Mouse (Mus musculus) neural tube, embryonic 14.5 days (tissue): ENCODE measurements around the gene Clip4. TPM values are rescaled to one million over a fixed set of nuclear protein-coding genes. Genes with fewer than 3 reads are reported as not detected.
A peak's percentile ranks its signal among the peaks of the same experiment; 100 is the strongest.

Experiments
- ATAC-seq: fragments of 200-750 bp; cut with Nextera tagmentation; 2 replicates; pipeline ENCODE4 v1.8.0; 2017; ENCODE audit warnings: low read depth, mild to moderate bottlenecking, moderate TSS enrichment, moderate library complexity
- H3K27ac ChIP-seq: fragments of 300-500 bp; sonication (generic); 2 replicates; pipeline ENCODE4 v1.5.1; 2014; ENCODE audit warnings: low read depth, mild to moderate bottlenecking, control low read depth, low read length, moderate library complexity, mixed read lengths
- H3K27me3 ChIP-seq: fragments of 300-500 bp; sonication (generic); 2 replicates; pipeline ENCODE4 v1.6.1; 2014; ENCODE audit warnings: low read length; ENCODE audit not compliant: control insufficient read depth, insufficient read depth
- H3K36me3 ChIP-seq: fragments of 300-500 bp; sonication (generic); 2 replicates; pipeline ENCODE4 v1.6.1; 2014; ENCODE audit warnings: low read length, mixed read lengths; ENCODE audit not compliant: control insufficient read depth, insufficient read depth
- H3K4me1 ChIP-seq: fragments of 300-500 bp; sonication (generic); 2 replicates; pipeline ENCODE4 v1.6.1; 2014; ENCODE audit warnings: low read length; ENCODE audit not compliant: control insufficient read depth, insufficient read depth
- H3K4me2 ChIP-seq: fragments of 300-500 bp; sonication (generic); 2 replicates; pipeline ENCODE4 v1.6.1; 2014; ENCODE audit warnings: mild to moderate bottlenecking, low read depth, low read length, control low read depth
- H3K4me3 ChIP-seq: fragments of 300-500 bp; sonication (generic); 2 replicates; pipeline ENCODE4 v1.5.1; 2014; ENCODE audit warnings: low read depth, low read length, control low read depth, mixed read lengths
- H3K9ac ChIP-seq: fragments of 300-500 bp; sonication (generic); replicated peaks from 2 replicates; pipeline ENCODE4 v1.6.1; 2014; ENCODE audit warnings: low read depth, mild to moderate bottlenecking, control low read depth, low read length, mixed read lengths
- H3K9me3 ChIP-seq: fragments of 300-500 bp; sonication (generic); 2 replicates; pipeline ENCODE4 v1.6.1; 2016; ENCODE audit warnings: low read length; ENCODE audit not compliant: control insufficient read depth
- WGBS: fragments of 180-500 bp; shearing (Covaris S2); extraction: QIAGEN DNeasy Blood & Tissue Kit; methylation state at CpG from one replicate; pipeline ENCODE4 v1.1.7; 2014; 5-methylcytosine and 5-hydroxymethylcytosine counted together
- polyA plus RNA-seq: library from polyadenylated mRNA; unstranded; fragments of >200 nt; fragmentation: Nextera tagmentation; extraction: Ambion mirVana; gene quantifications from 2 replicates; pipeline ENCODE4 v1.2.1, GENCODE M21; 2014

Gene Clip4
- polyA plus RNA-seq, 1 experiment from 2014 or later, result 22.5 TPM

GRCm38 (mm10) chr17:71862184-71862583 is 93.9 kb downstream of the Clip4 start:
- H3K27ac ChIP-seq, result no peak overlapping the region
- no peak overlapping the region for H3K4me2 ChIP-seq
- no peak overlapping the region for H3K9ac ChIP-seq
- H3K4me3 ChIP-seq, result no peak overlapping the region
- H3K36me3 ChIP-seq, result no peaks in the 10 kb centered on the region
- no peak for ATAC-seq
- H3K4me1 ChIP-seq, result no peaks in the 10 kb centered on the region
- H3K9me3 ChIP-seq, result no peaks in the 10 kb centered on the region
- WGBS, result 88% methylated on average over 3 of the region's 3 CpGs
- no peaks in the 10 kb centered on the region for H3K27me3 ChIP-seq

DNA sequence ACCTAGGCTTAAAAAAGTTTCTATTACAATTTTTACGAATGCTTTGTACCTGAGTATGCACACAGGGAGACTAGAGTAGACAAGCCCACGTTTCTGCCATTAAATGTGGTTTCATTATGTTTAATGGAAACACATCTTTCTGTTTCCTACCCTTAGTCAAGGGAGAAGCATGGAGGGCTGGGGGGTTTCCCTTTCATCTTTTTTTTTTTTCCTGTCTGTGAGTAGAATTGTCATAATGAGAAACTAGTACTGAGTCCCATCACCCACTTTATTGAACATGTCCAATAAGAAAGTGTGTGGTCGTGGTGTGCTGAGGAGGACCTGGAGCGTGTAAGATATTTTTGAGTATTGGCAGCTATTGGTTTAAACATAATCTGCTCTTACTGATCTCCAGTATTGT is 94.6 kb downstream of the Clip4 start:
- no peak overlapping the region for H3K27ac ChIP-seq
- H3K9ac ChIP-seq, result no peak overlapping the region
- H3K4me1 ChIP-seq, result no peaks in the 10 kb centered on the region
- H3K9me3 ChIP-seq, result no peaks in the 10 kb centered on the region
- 89% methylated on average over 4 of the region's 4 CpGs for WGBS
- no peak overlapping the region for H3K4me3 ChIP-seq
- ATAC-seq, result no peak
- no peaks in the 10 kb centered on the region for H3K27me3 ChIP-seq
- H3K4me2 ChIP-seq, result no peak overlapping the region
- no peaks in the 10 kb centered on the region for H3K36me3 ChIP-seq

DNA sequence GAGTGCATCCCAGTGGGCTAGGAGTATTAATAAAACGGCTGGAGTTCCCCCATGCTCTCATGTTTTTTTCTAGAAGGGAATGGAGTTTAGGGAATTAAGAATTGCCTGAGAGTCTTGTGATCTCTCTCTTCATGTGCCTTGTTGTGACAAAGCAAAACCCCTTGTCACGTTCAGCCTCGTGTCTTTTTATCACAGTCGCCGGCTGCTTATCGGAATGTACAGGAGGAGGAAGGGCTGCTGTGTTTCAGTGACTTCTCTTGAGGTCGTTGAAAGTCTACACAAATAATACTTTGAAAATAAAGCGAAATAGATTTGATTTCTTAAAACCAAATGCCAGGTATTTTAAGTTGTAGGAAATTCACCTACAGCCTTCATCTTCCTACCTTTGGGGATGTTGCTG is 95.8 kb downstream of the Clip4 start:
- Histone ChIP-seq H3K9me3 (no peaks in the 10 kb centered on the region), H3K4me1 (no peaks in the 10 kb centered on the region), H3K27me3 (no peaks in the 10 kb centered on the region), H3K4me2 (no peak overlapping the region), H3K4me3 (no peak overlapping the region), H3K36me3 (no peaks in the 10 kb centered on the region), H3K9ac (no peak overlapping the region), H3K27ac (no peak overlapping the region)
- WGBS, result 87% methylated on average over 8 of the region's 8 CpGs
- ATAC-seq, result no peak

DNA sequence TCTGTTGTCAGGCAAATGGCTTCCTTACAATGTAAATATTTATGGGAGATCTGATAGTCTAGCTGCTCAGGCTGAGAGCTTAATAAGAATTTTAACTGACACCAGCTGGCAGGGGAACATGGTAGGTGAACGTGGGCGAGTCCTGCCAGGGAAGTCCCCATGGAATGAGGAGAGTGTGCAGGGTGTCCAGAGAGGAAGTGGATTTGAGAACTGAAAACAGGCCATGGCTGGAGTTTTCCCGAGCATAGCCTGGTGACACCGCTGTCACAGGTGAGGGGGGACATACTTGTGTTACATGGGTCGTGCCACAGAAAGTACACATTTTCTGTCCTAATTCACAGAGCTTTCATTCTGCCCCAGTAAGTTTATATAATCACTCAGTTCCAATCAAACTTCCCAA is 97.2 kb downstream of the Clip4 start:
- Histone ChIP-seq H3K27ac (no peak overlapping the region), H3K9me3 (no peaks in the 10 kb centered on the region), H3K27me3 (no peaks in the 10 kb centered on the region), H3K4me1 (peaks cover 7% of the 10 kb centered on the region; the same call in 1 of the 2 replicates), H3K9ac (no peak overlapping the region), H3K4me2 (no peak overlapping the region), H3K36me3 (no peaks in the 10 kb centered on the region), H3K4me3 (no peak overlapping the region)
- WGBS, result 89% methylated on average over 5 of the region's 5 CpGs
- ATAC-seq, result no peak

- Histone ChIP-seq H3K36me3 (no peaks in the 10 kb centered on the region), H3K4me3 (no peak overlapping the region), H3K9ac (no peak overlapping the region), H3K4me1 (peaks cover 7% of the 10 kb centered on the region; the same call in 1 of the 2 replicates), H3K27me3 (no peaks in the 10 kb centered on the region), H3K27ac (no peak overlapping the region), H3K9me3 (no peaks in the 10 kb centered on the region), H3K4me2 (no peak overlapping the region)
- no peak for ATAC-seq
- 89% methylated on average over 2 of the region's 2 CpGs for WGBS
These were observed 99.6 kb downstream of the Clip4 start for GRCm38 (mm10) chr17:71867892-71868291.

GRCm38 (mm10) chr17:71868828-71869227 is 100.6 kb downstream of the Clip4 start:
- Histone ChIP-seq H3K4me1 (peaks cover 7% of the 10 kb centered on the region; the same call in 1 of the 2 replicates), H3K9ac (no peak overlapping the region), H3K9me3 (no peaks in the 10 kb centered on the region), H3K27me3 (no peaks in the 10 kb centered on the region), H3K27ac (no peak overlapping the region), H3K36me3 (no peaks in the 10 kb centered on the region), H3K4me3 (peak overlapping the region; percentile 43; the same call in 1 of the 2 replicates), H3K4me2 (peak overlapping the region; percentile 87; the same call in 1 of the 2 replicates)
- ATAC-seq, result no peak
- WGBS, result 68% methylated on average over 12 of the region's 12 CpGs

- no peaks in the 10 kb centered on the region for H3K36me3 ChIP-seq
- peak overlapping the region; percentile 87 for H3K4me2 ChIP-seq
- no peaks in the 10 kb centered on the region for H3K9me3 ChIP-seq
- no peak overlapping the region for H3K27ac ChIP-seq
- peak overlapping the region; percentile 43 for H3K4me3 ChIP-seq
- peak overlapping the region; percentile 76 for H3K9ac ChIP-seq
- ATAC-seq, result peak; percentile 80
- H3K4me1 ChIP-seq, result peaks cover 7% of the 10 kb centered on the region; the same call in 1 of the 2 replicates
- WGBS, result 5% methylated on average over 60 of the region's 60 CpGs
- H3K27me3 ChIP-seq, result no peaks in the 10 kb centered on the region
These were observed 101.3 kb downstream of the Clip4 start for GRCm38 (mm10) chr17:71869372-71870231.

GRCm38 (mm10) chr17:71870232-71870621 is 102.0 kb downstream of the Clip4 start:
- H3K27ac ChIP-seq, result no peak overlapping the region
- 91% methylated on average over 8 of the region's 8 CpGs for WGBS
- H3K4me3 ChIP-seq, result no peak overlapping the region
- peaks cover 7% of the 10 kb centered on the region; the same call in 1 of the 2 replicates for H3K4me1 ChIP-seq
- no peak overlapping the region for H3K4me2 ChIP-seq
- ATAC-seq, result no peak
- no peaks in the 10 kb centered on the region for H3K27me3 ChIP-seq
- H3K9me3 ChIP-seq, result no peaks in the 10 kb centered on the region
- no peaks in the 10 kb centered on the region for H3K36me3 ChIP-seq
- H3K9ac ChIP-seq, result no peak overlapping the region

GRCm38 (mm10) chr17:71870641-71871040 is 102.4 kb downstream of the Clip4 start:
- Histone ChIP-seq H3K27ac (no peak overlapping the region), H3K9me3 (no peaks in the 10 kb centered on the region), H3K36me3 (no peaks in the 10 kb centered on the region), H3K4me1 (peaks cover 7% of the 10 kb centered on the region; the same call in 1 of the 2 replicates), H3K4me2 (no peak overlapping the region), H3K9ac (no peak overlapping the region), H3K4me3 (no peak overlapping the region), H3K27me3 (no peaks in the 10 kb centered on the region)
- ATAC-seq, result no peak
- WGBS, result 97% methylated on average over 1 of the region's 1 CpGs
